Mouse (Mus musculus) v-Abl transformed pro-B cells (cell line): ENCODE results near the gene Adamts20.

ENCODE experiments used
- in situ Hi-C, 2 experiments: fragments of 400-800 bp; cut with MboI; formaldehyde crosslinking; loops; one replicate each; pipeline ENCODE4 v1.15.1; 2025; ENCODE audit not compliant: unreplicated experiment in 2 of 2

The Adamts20 gene

DNA sequence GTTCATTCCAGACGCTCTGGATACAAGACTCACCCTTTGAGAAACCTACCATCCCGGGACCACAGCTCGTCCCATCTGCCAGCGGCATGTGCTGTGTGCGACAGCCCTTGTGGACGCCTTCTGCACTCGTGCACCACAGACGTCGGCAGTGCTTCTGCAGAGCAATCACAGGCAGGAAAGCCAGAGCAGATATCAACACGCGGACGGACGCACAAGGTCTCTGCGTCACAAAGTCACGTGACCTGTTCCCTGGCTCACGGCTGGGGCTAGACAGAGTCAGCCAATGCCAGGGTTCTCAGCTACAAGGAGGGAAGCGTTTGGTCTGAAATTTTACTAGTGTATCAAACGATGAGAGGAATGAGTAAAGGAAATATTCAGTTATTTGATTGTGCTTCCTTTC, 116.2 kb downstream of the Adamts20 start:
- in situ Hi-C loops, result no loop called here

GRCm38 (mm10) chr15:94344317-94344716, 120.9 kb downstream of the Adamts20 start:
- in situ Hi-C loops, result no loop called here

- in situ Hi-C loops, result no loop called here
Measured at GRCm38 (mm10) chr15:94342365-94342764, 122.9 kb downstream of the Adamts20 start.

DNA sequence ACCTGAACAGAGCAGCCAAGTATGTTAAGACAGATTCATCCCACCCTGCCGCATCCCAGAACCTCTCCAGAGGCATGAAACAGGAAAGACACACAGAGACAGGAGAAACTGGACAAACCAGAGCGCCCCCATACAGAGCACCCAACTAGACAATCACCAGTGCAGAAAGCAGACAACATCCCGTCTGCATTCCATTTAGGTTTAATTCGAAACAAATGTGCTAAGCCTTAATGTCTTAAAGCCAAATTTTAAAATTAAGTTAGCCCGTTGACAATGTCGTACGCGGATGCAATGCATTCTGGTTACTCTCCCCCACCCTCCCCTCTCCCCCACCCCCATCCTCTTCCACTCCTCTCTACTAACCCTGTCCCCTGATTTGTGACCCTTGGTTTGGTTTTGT, 126.2 kb downstream of the Adamts20 start:
- in situ Hi-C loops, result no loop called here

GRCm38 (mm10) chr15:94334586-94334985, 130.6 kb downstream of the Adamts20 start:
- in situ Hi-C loops, result no loop called here

GRCm38 (mm10) chr15:94326626-94327025, 138.6 kb downstream of the Adamts20 start:
- in situ Hi-C loops, result no loop called here

- in situ Hi-C loops, result no loop called here
Measured at GRCm38 (mm10) chr15:94325509-94326181, 139.6 kb downstream of the Adamts20 start.

DNA sequence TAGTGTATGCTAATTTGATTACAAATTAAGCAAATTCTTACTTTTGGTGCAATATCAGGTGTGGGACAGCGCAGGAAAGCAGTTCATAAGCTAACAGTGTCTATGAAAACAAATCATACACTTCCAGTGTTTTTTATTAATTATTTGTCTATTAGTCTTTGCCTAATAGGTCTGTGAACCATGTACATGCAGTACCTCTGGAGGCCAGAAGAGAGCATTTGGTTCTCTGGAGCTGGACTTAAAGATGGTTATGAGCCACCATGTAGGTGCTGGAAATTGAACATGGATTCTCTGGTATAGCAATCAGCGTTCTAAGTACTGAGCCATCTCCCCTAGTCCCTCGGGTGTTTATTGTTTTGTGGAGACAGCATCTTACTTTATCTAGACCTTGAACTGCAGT, 149.0 kb downstream of the Adamts20 start:
- in situ Hi-C loops, result no loop called here

DNA sequence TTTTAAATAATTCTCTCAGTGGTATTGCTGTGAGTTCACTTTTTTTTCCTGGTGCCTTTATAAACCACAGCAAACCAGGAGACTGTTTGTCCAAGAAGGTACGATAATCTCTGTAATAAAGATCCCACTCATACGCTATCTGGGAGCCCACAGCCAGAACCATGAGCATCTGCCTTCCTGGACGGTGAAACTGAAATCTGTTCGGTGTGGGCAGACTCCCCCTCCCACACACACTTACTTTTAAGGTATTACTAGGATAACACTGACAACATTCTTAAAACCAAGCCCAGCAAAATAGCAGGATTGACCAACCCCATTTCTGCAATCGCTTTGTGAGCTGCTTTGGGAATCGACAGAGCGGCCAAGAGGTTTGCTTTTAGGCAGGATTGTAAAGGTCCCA, 155.5 kb downstream of the Adamts20 start:
- in situ Hi-C loops, result no loop called here

DNA sequence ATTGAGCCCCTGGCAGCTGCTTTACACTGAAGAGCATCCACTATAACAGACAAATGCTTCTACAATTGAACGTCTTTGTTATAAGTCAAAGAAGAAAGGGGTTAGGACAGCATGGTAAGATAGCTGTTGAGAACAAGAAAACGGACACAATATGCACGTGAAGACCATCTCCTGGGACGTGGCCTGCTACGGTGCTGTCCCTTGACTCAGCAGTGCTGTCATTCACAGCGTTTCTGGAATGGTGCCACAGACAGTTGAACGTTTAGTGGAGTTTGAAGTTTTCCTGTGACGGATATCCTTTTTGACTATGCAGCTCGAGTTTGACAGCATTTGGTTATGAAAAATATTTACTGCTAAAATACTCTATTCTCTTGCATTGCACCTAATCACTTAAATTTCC, 157.3 kb downstream of the Adamts20 start:
- in situ Hi-C loops, result no loop called here

DNA sequence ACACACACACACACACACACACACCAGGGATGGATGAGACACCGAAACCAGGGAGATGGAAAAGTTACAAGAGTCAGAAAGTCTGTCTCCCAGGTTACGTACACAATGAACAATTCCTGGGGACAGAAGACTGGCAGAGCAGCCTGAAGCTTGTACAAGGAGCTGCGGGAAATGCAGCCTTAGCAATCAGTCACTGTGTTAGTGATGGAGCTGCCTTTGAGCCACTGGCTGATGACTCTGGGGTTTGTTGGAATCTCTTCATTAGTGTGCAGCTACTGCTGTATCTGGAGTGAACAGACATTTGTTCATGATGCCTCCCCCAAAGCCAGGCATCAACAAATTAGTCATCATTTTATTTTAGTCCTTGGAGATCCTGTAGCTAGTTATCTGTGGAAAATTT, 162.1 kb downstream of the Adamts20 start:
- in situ Hi-C loops, result no loop called here

DNA sequence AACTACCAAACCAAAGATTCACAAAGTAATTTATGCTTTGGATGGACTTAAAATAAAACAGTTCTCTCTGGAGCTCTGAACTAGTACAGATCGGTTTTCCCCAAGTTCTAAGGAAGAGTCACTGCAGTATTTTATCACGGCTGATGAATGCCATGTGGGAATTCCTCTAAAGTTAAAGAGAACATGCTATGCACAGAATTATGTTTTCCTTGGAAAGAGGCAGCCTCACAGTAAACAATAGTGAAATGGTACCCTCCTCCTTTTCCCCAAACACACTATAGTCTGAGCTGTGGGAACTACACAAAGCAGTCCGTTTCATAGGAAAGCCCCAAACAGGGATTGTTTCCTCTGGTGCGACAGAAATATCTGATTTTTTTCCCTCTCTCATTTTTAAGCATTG, 171.1 kb downstream of the Adamts20 start:
- in situ Hi-C loops, result no loop called here

DNA sequence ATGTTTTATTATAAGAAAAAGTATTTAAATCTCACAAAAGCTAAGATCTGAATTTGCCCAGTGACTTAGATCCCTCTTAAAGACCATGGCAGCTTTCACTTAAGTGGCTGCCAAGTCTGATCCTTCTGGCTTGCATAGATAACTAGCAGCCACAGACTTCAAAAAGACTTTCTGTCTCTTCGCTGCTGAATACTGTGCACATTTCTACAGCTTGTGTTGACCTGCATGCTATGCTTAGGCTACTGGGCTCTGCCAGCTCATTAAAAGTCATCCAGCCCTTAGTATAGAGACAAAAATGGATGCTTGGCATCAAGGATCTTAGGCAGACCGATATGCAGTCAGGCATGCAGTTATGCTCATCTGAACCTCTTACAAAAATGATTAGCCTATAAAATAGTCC, 177.2 kb downstream of the Adamts20 start:
- in situ Hi-C loops, result no loop called here

DNA sequence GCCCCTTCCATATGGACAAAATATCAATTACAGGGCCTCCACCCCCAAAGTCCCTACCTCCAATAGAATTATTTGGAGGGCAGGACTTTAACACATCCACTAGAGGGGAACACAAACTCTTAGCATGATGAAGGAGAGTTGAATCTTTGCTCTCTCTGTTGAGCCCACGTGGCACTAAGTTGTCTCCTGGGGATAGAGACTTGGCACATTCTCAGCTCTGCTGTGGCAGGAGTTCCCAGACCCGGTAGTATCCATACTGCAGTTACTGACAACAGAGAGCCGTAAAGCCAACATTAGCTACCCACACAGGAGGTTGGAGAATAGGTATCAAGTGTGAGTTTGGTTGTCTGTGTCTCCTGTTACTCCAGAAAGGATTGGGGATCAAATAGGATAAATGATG, 177.7 kb downstream of the Adamts20 start:
- in situ Hi-C loops, result no loop called here

DNA sequence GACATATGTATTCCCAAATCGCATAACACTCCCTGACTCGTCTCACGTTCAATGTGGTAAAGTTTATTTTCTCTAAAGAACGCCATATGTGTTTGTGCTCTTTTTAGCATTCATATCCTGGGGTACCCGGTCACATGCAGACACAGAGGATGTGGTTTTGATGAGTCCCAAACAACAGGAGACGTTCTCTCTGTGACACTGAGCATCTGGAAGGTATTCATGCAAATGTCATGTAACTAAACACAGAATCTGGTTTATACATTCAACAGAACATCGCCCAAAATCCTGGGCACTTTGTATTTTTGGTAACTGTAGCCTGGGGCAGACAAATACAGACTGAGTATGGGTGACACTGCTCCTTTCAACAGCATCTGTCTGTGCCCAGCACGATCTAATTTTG, 188.8 kb downstream of the Adamts20 start:
- in situ Hi-C loops, result no loop called here

GRCm38 (mm10) chr15:94265630-94266029, 199.6 kb downstream of the Adamts20 start:
- in situ Hi-C loops, result no loop called here

GRCm38 (mm10) chr15:94264497-94264879, 200.7 kb downstream of the Adamts20 start:
- in situ Hi-C loops, result no loop called here

DNA sequence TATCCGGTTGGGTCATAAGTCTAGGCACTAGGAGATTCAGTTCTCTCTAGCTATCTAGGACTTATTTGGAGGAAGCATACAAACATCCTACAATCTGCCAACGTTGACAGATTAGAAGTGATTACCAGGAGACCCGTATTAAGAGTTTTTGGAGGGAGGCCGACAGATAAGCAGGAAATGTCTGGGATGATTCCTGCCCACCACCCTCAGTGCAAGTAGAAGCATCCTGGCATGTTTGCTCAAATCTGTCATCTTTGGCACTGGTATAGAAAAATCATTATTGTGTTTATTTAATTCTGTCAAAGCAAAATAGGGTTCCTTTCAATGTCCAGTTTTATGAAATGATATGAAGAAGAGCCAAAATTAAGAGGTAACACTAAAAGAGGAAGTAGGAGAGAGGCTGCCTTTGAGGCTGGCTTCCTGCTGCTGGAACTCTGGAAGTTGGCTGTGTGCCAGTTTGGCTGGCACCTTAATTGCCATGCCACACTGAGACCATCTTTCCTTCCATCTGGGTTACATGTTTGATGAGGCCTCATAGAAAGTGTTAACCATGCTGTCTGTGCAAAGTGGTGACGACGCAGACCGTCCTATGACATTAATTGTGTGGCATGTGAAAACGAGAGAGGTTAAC, 201.2 kb downstream of the Adamts20 start:
- in situ Hi-C loops, result no loop called here

GRCm38 (mm10) chr15:94263241-94263640, 202.0 kb downstream of the Adamts20 start:
- in situ Hi-C loops, result no loop called here

DNA sequence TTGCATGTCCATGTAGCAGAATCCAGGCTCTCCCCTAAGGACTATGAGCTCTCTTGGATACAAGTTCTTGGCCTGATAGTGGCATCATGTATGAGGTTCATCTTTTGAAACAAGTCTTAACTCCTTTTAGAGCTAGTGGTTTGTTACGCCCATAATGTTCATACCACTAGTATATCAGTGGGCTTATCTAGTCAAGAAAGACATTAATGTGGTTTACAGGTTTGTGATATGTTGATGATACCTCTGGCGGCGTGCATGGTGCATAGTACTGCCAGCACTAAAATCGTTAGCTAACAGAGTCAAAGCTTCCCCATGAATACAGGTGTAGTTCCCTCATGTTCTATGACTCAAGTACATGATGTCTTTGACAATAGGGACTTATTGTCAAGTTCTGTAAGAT, 205.7 kb downstream of the Adamts20 start:
- in situ Hi-C loops, result no loop called here

DNA sequence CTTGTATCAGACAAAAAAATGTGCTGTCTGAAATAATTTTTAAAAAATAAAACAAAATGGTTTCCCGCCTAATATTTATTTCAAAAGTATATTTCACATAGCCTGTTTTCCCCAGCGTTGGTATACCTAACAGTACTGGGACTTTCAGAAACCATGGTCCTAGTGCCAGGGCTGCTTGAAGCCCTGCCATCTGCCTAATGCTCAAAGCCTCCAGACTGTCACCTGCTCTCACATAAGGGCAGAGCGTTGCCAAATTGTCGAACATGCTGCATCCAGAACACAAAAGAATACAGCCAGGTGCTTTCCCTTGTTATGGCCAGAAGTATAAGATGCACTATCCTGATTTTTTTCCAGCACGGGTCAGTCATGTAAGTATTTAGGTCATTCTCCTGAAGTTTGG, 209.7 kb downstream of the Adamts20 start:
- in situ Hi-C loops, result no loop called here

- in situ Hi-C loops, result no loop called here
Measured at GRCm38 (mm10) chr15:94254861-94255516, 210.2 kb downstream of the Adamts20 start.
